Mouse (Mus musculus): ENCODE data around the gene Cldn9. TPM values are rescaled to one million over a fixed set of nuclear protein-coding genes. Genes with fewer than 3 reads are reported as not detected.

Cldn9 gene
- polyA plus RNA-seq (2014; fragmentation: Nextera tagmentation; extraction: Ambion mirVana) = 0.58 and 0.82 TPM in 2 replicates

- Histone ChIP-seq H3K9me3 (ENCODE audit: control insufficient read depth, low read length) (no peaks in the 10 kb centered on the region), H3K9ac (ENCODE audit: low read length) (no peak within 1 kb of the TSS), H3K4me2 (no peak within 1 kb of the TSS), H3K36me3 (ENCODE audit: control insufficient read depth, insufficient read depth, low read length) (no peaks in the 10 kb centered on the region), H3K4me3 (ENCODE audit: low read depth, low read length) (no peak within 1 kb of the TSS), H3K4me1 (ENCODE audit: control insufficient read depth, insufficient read depth, low read length) (peaks cover 13% of the 10 kb centered on the region; the same call in 1 of the 2 replicates), H3K27me3 (ENCODE audit: control insufficient read depth, insufficient read depth, low read length) (peaks cover 46% of the 10 kb centered on the region), H3K27ac (ENCODE audit: low read depth, low read length) (no peak within 1 kb of the TSS)
- DNase-seq (ENCODE audit: low spot score, missing footprints) (peak; percentile 78), ATAC-seq (ENCODE audit: low FRiP score) (peak; percentile 70)
- WGBS = 13% methylated on average over 15 of the region's 15 CpGs
Observed at GRCm38 (mm10) chr17:23683856-23684672, at the start of gene Cldn9. Gene Cldn9 (minus strand): TSS chr17:23684026.

DNA sequence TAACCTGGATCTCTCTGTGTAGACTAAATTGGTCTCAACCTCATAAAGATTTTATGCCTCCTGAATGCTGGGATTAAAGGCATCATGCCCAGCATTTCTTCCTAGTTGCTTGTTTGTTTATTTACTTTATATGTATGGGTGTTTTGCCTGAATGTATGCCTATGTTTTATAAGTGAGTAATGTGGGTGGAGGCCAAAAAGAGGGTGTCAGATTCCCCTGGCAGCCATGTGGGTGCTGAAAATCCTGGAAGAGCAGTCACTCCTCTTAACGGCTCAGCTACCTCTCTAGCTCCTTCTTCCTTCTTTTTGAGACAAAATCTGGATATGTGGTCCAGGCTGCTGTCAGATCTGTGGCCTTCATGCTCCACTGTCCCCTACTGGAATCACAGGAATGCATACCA, 46.6 kb upstream of the Cldn9 start:
- no peak overlapping the region for H3K4me2 ChIP-seq

GRCm38 (mm10) chr17:23726758-23727142, 42.9 kb upstream of the Cldn9 start:
- DNase-seq (ENCODE audit: low spot score, missing footprints) (peak; percentile 93), ATAC-seq (ENCODE audit: low FRiP score) (peak; percentile 86)
- peak overlapping the region; percentile 79 for H3K4me2 ChIP-seq
- H3K9ac ChIP-seq (ENCODE audit: low read length) = peak overlapping the region; percentile 67
- H3K27me3 ChIP-seq (ENCODE audit: control insufficient read depth, insufficient read depth, low read length) = no peaks in the 10 kb centered on the region
- no peak overlapping the region; the same call in 1 of the 2 replicates for H3K27ac ChIP-seq (ENCODE audit: low read depth, low read length)
- H3K4me3 ChIP-seq (ENCODE audit: low read depth, low read length) = peak overlapping the region; percentile 68
- peaks cover 7% of the 10 kb centered on the region; the same call in 1 of the 2 replicates for H3K4me1 ChIP-seq (ENCODE audit: control insufficient read depth, insufficient read depth, low read length)
- no peaks in the 10 kb centered on the region for H3K36me3 ChIP-seq (ENCODE audit: control insufficient read depth, insufficient read depth, low read length)
- no peaks in the 10 kb centered on the region for H3K9me3 ChIP-seq (ENCODE audit: control insufficient read depth, low read length)
- 1% methylated on average over 20 of the region's 20 CpGs for WGBS

More for the DNA sequence above, 46.6 kb upstream of the Cldn9 start:
- 76% methylated on average over 1 of the region's 1 CpGs for WGBS
- ATAC-seq (ENCODE audit: low FRiP score) (no peak), DNase-seq (ENCODE audit: low spot score, missing footprints) (peak; percentile 44)
- Histone ChIP-seq H3K4me1 (ENCODE audit: control insufficient read depth, insufficient read depth, low read length) (peaks cover 7% of the 10 kb centered on the region; the same call in 1 of the 2 replicates), H3K9me3 (ENCODE audit: control insufficient read depth, low read length) (no peaks in the 10 kb centered on the region), H3K27ac (ENCODE audit: low read depth, low read length) (no peak overlapping the region), H3K4me3 (ENCODE audit: low read depth, low read length) (no peak overlapping the region), H3K36me3 (ENCODE audit: control insufficient read depth, insufficient read depth, low read length) (no peaks in the 10 kb centered on the region), H3K27me3 (ENCODE audit: control insufficient read depth, insufficient read depth, low read length) (no peaks in the 10 kb centered on the region), H3K9ac (ENCODE audit: low read length) (no peak overlapping the region)

GRCm38 (mm10) chr17:23725999-23726757, 42.4 kb upstream of the Cldn9 start, which contains the start of gene Pkmyt1:
Gene Pkmyt1 (plus strand): TSS chr17:23726336.
- ATAC-seq (ENCODE audit: low FRiP score) = peak; percentile 95
- Histone ChIP-seq H3K9ac (ENCODE audit: low read length) (peak within 1 kb of the TSS; percentile 67), H3K9me3 (ENCODE audit: control insufficient read depth, low read length) (no peaks in the 10 kb centered on the region), H3K4me1 (ENCODE audit: control insufficient read depth, insufficient read depth, low read length) (peaks cover 7% of the 10 kb centered on the region; the same call in 1 of the 2 replicates), H3K36me3 (ENCODE audit: control insufficient read depth, insufficient read depth, low read length) (no peaks in the 10 kb centered on the region), H3K4me2 (peak within 1 kb of the TSS; percentile 79), H3K4me3 (ENCODE audit: low read depth, low read length) (peak within 1 kb of the TSS; percentile 68), H3K27me3 (ENCODE audit: control insufficient read depth, insufficient read depth, low read length) (no peaks in the 10 kb centered on the region), H3K27ac (ENCODE audit: low read depth, low read length) (peak within 1 kb of the TSS; percentile 10; the same call in 1 of the 2 replicates)
- 1% methylated on average over 67 of the region's 73 CpGs for WGBS
- DNase-seq (ENCODE audit: low spot score, missing footprints) = peak; percentile 99

DNA sequence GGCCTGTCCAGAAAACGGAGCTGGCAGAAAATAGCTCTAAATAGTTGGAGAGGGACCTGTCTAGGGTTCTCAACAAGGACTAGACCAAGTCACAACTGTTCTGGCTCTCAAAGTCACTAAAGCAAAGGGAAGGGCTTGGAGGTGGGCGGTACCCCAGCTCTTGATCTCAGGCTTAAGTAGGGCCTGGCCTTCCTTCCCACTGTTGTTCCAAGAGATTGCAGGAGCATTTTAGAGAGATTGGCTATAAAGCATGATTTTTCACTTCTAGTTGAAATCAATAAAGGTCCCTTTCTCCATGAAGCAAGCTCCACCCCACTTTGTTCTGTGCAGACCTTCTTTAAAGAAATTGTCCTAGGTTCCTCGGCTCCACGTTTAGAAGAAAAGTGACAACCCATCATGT, 41.7 kb upstream of the Cldn9 start:
- Histone ChIP-seq H3K4me2 (peak overlapping the region; percentile 79), H3K4me3 (ENCODE audit: low read depth, low read length) (peak overlapping the region; percentile 68), H3K9me3 (ENCODE audit: control insufficient read depth, low read length) (no peaks in the 10 kb centered on the region), H3K27me3 (ENCODE audit: control insufficient read depth, insufficient read depth, low read length) (no peaks in the 10 kb centered on the region), H3K4me1 (ENCODE audit: control insufficient read depth, insufficient read depth, low read length) (peaks cover 7% of the 10 kb centered on the region; the same call in 1 of the 2 replicates), H3K27ac (ENCODE audit: low read depth, low read length) (peak overlapping the region; percentile 10; the same call in 1 of the 2 replicates), H3K36me3 (ENCODE audit: control insufficient read depth, insufficient read depth, low read length) (no peaks in the 10 kb centered on the region), H3K9ac (ENCODE audit: low read length) (peak overlapping the region; percentile 67)
- 71% methylated on average over 4 of the region's 4 CpGs for WGBS
- DNase-seq (ENCODE audit: low spot score, missing footprints) = no peak
- no peak for ATAC-seq (ENCODE audit: low FRiP score)

DNA sequence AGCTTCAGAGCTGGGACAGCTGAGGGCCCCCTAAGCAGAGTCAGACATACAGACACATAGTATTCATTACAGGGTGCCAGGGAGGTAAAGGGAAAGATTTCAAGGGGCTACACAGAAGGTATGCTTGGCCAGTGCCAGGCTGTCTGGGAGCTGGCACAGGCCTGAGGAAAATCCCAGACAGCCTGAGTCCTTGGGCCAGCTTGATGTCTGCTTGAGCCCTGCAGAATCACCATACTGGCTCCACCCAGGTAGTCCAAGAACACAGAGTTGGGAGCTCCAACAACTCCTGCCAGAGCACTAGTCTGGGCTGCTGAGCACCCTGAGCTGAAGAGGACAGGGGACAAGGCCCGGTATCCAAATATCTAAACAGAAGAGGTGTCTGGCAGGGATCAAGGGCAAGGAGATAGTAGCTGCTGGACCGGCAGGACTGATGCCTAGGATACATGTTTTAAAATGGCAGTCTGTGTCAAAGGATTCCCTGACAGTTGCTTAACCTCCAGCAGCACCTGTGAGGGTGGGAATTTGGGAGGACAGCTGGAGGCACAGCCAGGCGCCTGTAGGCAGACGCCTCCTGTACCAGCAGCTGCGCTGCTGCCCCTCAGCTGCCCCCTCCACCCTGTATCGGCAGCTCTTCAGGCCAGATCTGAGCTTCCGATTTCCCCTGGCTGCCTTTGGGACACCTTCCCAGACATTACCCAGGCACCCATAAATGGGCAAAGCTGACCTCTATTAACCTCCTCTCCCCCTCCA, 38.7 kb upstream of the Cldn9 start, which contains the start of gene 1520401A03Rik:
TSS of gene 1520401A03Rik (minus strand) at position 408 of the 750 bp plus-strand sequence.
- ATAC-seq (ENCODE audit: low FRiP score) (no peak), DNase-seq (ENCODE audit: low spot score, missing footprints) (no peak)
- Histone ChIP-seq H3K9me3 (ENCODE audit: control insufficient read depth, low read length) (no peaks in the 10 kb centered on the region), H3K4me2 (no peak within 1 kb of the TSS), H3K27me3 (ENCODE audit: control insufficient read depth, insufficient read depth, low read length) (no peaks in the 10 kb centered on the region), H3K27ac (ENCODE audit: low read depth, low read length) (no peak within 1 kb of the TSS), H3K36me3 (ENCODE audit: control insufficient read depth, insufficient read depth, low read length) (no peaks in the 10 kb centered on the region), H3K4me3 (ENCODE audit: low read depth, low read length) (no peak within 1 kb of the TSS), H3K9ac (ENCODE audit: low read length) (no peak within 1 kb of the TSS), H3K4me1 (ENCODE audit: control insufficient read depth, insufficient read depth, low read length) (peaks cover 7% of the 10 kb centered on the region; the same call in 1 of the 2 replicates)
- 80% methylated on average over 7 of the region's 7 CpGs for WGBS

- H3K4me2 ChIP-seq = no peak overlapping the region
- H3K4me1 ChIP-seq (ENCODE audit: control insufficient read depth, insufficient read depth, low read length) = peaks cover 6% of the 10 kb centered on the region; the same call in 1 of the 2 replicates
- H3K27me3 ChIP-seq (ENCODE audit: control insufficient read depth, insufficient read depth, low read length) = no peaks in the 10 kb centered on the region
- DNase-seq (ENCODE audit: low spot score, missing footprints) (no peak), ATAC-seq (ENCODE audit: low FRiP score) (no peak)
- H3K9ac ChIP-seq (ENCODE audit: low read length) = no peak overlapping the region
- no peak overlapping the region for H3K27ac ChIP-seq (ENCODE audit: low read depth, low read length)
- WGBS = 91% methylated on average over 2 of the region's 2 CpGs
- no peaks in the 10 kb centered on the region for H3K9me3 ChIP-seq (ENCODE audit: control insufficient read depth, low read length)
- no peaks in the 10 kb centered on the region for H3K36me3 ChIP-seq (ENCODE audit: control insufficient read depth, insufficient read depth, low read length)
- H3K4me3 ChIP-seq (ENCODE audit: low read depth, low read length) = no peak overlapping the region
Observed at GRCm38 (mm10) chr17:23721886-23722285, 38.1 kb upstream of the Cldn9 start.

- ATAC-seq (ENCODE audit: low FRiP score) = no peak
- no peaks in the 10 kb centered on the region for H3K9me3 ChIP-seq (ENCODE audit: control insufficient read depth, low read length)
- 9% methylated on average over 1 of the region's 1 CpGs for WGBS
- H3K4me1 ChIP-seq (ENCODE audit: control insufficient read depth, insufficient read depth, low read length) = no peaks in the 10 kb centered on the region
- no peaks in the 10 kb centered on the region for H3K27me3 ChIP-seq (ENCODE audit: control insufficient read depth, insufficient read depth, low read length)
- H3K9ac ChIP-seq (ENCODE audit: low read length) = no peak overlapping the region
- H3K36me3 ChIP-seq (ENCODE audit: control insufficient read depth, insufficient read depth, low read length) = no peaks in the 10 kb centered on the region
- no peak overlapping the region for H3K4me3 ChIP-seq (ENCODE audit: low read depth, low read length)
- no peak overlapping the region for H3K27ac ChIP-seq (ENCODE audit: low read depth, low read length)
- no peak for DNase-seq (ENCODE audit: low spot score, missing footprints)
- H3K4me2 ChIP-seq = no peak overlapping the region
Observed at GRCm38 (mm10) chr17:23719455-23719854, 35.6 kb upstream of the Cldn9 start.
